Mouse (Mus musculus): ENCODE measurements around the gene Trpm4. TPM values are rescaled to one million over a fixed set of nuclear protein-coding genes. Genes with fewer than 3 reads are reported as not detected.
"Not testable (repeated sequence)": the region's sequence is repeated elsewhere in the genome, so short reads cannot be mapped to it uniquely, and the experiment has no call there.

Gene Trpm4
- polyA plus RNA-seq, 1 experiment from 2014 or later: 19.6 TPM

DNA sequence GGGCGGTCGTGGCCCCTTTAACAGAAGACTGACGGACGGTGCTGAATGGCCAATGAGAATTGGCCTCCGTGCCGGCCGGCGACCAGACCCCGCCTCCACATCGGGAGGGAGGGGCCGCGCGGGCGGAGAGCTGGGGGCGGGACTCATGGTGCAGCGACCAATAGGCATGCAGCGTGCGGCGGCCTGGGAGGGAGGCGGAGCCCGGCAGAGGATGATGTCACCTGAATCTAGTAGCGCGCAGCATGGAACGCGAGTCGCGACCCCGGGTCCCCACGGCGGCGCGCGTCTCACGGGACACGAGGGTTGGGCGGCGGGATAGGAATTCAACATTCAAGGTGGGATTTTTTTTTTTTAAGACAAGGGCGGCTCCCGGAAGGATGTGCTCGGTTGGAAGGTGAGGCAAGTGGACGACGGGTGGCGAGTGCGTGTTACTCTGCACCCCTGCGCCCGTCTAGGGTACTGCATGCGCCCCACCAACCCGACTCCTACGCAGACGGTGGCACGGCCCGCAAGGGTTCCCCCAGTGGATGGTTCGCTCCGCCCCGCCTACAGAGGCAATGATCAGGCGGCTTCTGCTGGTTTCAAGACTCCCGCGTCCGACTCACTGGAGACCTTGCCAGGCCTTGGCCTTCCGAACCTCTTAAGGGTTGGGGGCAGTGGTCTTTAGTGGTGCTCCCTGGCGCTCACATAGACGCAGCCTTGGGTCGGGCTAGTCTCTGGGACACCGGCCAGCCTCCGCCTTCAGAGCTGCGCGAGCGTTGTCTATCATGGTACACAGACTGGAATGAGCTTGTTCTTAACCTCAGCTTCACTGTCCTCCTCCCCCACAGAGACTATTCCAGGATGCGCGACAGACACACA is 33.7 kb upstream of the Trpm4 start:
- under 1% methylated on average over 61 of the region's 70 CpGs for WGBS
- peaks cover 30% of the 10 kb centered on the region for H3K4me1 ChIP-seq (replicated peaks; ENCODE audit: control insufficient read depth, insufficient read depth, low read length)
- peak overlapping the region; percentile 99 for H3K4me2 ChIP-seq (ENCODE audit: low read depth, low read length)
- H3K27me3 ChIP-seq (ENCODE audit: control insufficient read depth, insufficient read depth, low read depth, low read length): peaks cover 48% of the 10 kb centered on the region
- no peaks in the 10 kb centered on the region for H3K9me3 ChIP-seq (ENCODE audit: control insufficient read depth, low read length)
- peak overlapping the region; percentile 70 for H3K9ac ChIP-seq (ENCODE audit: low read length)
- H3K27ac ChIP-seq (ENCODE audit: low read length): no peak overlapping the region
- peak overlapping the region; percentile 64 for H3K4me3 ChIP-seq (ENCODE audit: low read length)
- no peaks in the 10 kb centered on the region for H3K36me3 ChIP-seq (ENCODE audit: control insufficient read depth, insufficient read depth, low read length)
- ATAC-seq (ENCODE audit: low read depth): peak; percentile 93

- 2% methylated on average over 24 of the region's 26 CpGs for WGBS
- H3K27ac ChIP-seq (ENCODE audit: low read length): no peak within 1 kb of the TSS
- H3K4me2 ChIP-seq (ENCODE audit: low read depth, low read length): peak within 1 kb of the TSS; percentile 99
- H3K4me3 ChIP-seq (ENCODE audit: low read length): peak within 1 kb of the TSS; percentile 64
- no peaks in the 10 kb centered on the region for H3K36me3 ChIP-seq (ENCODE audit: control insufficient read depth, insufficient read depth, low read length)
- ATAC-seq (ENCODE audit: low read depth): peak; percentile 21
- H3K9me3 ChIP-seq (ENCODE audit: control insufficient read depth, low read length): no peaks in the 10 kb centered on the region
- peak within 1 kb of the TSS; percentile 70 for H3K9ac ChIP-seq (ENCODE audit: low read length)
- peaks cover 54% of the 10 kb centered on the region for H3K27me3 ChIP-seq (ENCODE audit: control insufficient read depth, insufficient read depth, low read depth, low read length)
- peaks cover 35% of the 10 kb centered on the region for H3K4me1 ChIP-seq (replicated peaks; ENCODE audit: control insufficient read depth, insufficient read depth, low read length)
These were observed 33.1 kb upstream of the Trpm4 start, which contains the start of gene Ppfia3 for GRCm38 (mm10) chr7:45366652-45367019. Gene Ppfia3 (minus strand): TSS chr7:45367019.

- peak overlapping the region; percentile 99 for H3K4me2 ChIP-seq (ENCODE audit: low read depth, low read length)
- no peak for ATAC-seq (ENCODE audit: low read depth)
- H3K36me3 ChIP-seq (ENCODE audit: control insufficient read depth, insufficient read depth, low read length): no peaks in the 10 kb centered on the region
- H3K4me1 ChIP-seq (replicated peaks; ENCODE audit: control insufficient read depth, insufficient read depth, low read length): peaks cover 38% of the 10 kb centered on the region
- H3K9me3 ChIP-seq (ENCODE audit: control insufficient read depth, low read length): no peaks in the 10 kb centered on the region
- H3K27ac ChIP-seq (ENCODE audit: low read length): no peak overlapping the region
- peaks cover 58% of the 10 kb centered on the region for H3K27me3 ChIP-seq (ENCODE audit: control insufficient read depth, insufficient read depth, low read depth, low read length)
- H3K9ac ChIP-seq (ENCODE audit: low read length): peak overlapping the region; percentile 70
- peak overlapping the region; percentile 64 for H3K4me3 ChIP-seq (ENCODE audit: low read length)
- 3% methylated on average over 34 of the region's 35 CpGs for WGBS
These were observed 32.4 kb upstream of the Trpm4 start for GRCm38 (mm10) chr7:45365742-45366651.

- no peak for ATAC-seq (ENCODE audit: low read depth)
- no peaks in the 10 kb centered on the region for H3K9me3 ChIP-seq (ENCODE audit: control insufficient read depth, low read length)
- no peak overlapping the region for H3K9ac ChIP-seq (ENCODE audit: low read length)
- H3K27me3 ChIP-seq (ENCODE audit: control insufficient read depth, insufficient read depth, low read depth, low read length): peaks cover 62% of the 10 kb centered on the region
- no peaks in the 10 kb centered on the region for H3K36me3 ChIP-seq (ENCODE audit: control insufficient read depth, insufficient read depth, low read length)
- H3K27ac ChIP-seq (ENCODE audit: low read length): no peak overlapping the region
- peaks cover 28% of the 10 kb centered on the region for H3K4me1 ChIP-seq (replicated peaks; ENCODE audit: control insufficient read depth, insufficient read depth, low read length)
- H3K4me3 ChIP-seq (ENCODE audit: low read length): no peak overlapping the region
- WGBS: 77% methylated on average over 2 of the region's 2 CpGs
- H3K4me2 ChIP-seq (ENCODE audit: low read depth, low read length): no peak overlapping the region
These were observed 30.4 kb upstream of the Trpm4 start for GRCm38 (mm10) chr7:45363983-45364382.

- Histone ChIP-seq H3K4me1 (replicated peaks; ENCODE audit: control insufficient read depth, insufficient read depth, low read length) (peaks cover 25% of the 10 kb centered on the region), H3K27ac (ENCODE audit: low read length) (no peak overlapping the region), H3K36me3 (ENCODE audit: control insufficient read depth, insufficient read depth, low read length) (no peaks in the 10 kb centered on the region), H3K9ac (ENCODE audit: low read length) (no peak overlapping the region), H3K9me3 (ENCODE audit: control insufficient read depth, low read length) (no peaks in the 10 kb centered on the region), H3K4me3 (ENCODE audit: low read length) (no peak overlapping the region), H3K27me3 (ENCODE audit: control insufficient read depth, insufficient read depth, low read depth, low read length) (peaks cover 55% of the 10 kb centered on the region), H3K4me2 (ENCODE audit: low read depth, low read length) (no peak overlapping the region)
- no peak for ATAC-seq (ENCODE audit: low read depth)
- WGBS: 3% methylated on average over 13 of the region's 13 CpGs
These were observed 29.2 kb upstream of the Trpm4 start for GRCm38 (mm10) chr7:45362801-45363200.

- H3K4me3 ChIP-seq (ENCODE audit: low read length): peak overlapping the region; percentile 49
- H3K9ac ChIP-seq (ENCODE audit: low read length): peak overlapping the region; percentile 63
- whole genome bisulfite sequencing: under 1% methylated on average over 43 of the region's 43 CpGs
- H3K27me3 ChIP-seq (ENCODE audit: control insufficient read depth, insufficient read depth, low read depth, low read length): peaks cover 53% of the 10 kb centered on the region
- peak overlapping the region; percentile 83 for H3K4me2 ChIP-seq (ENCODE audit: low read depth, low read length)
- H3K4me1 ChIP-seq (replicated peaks; ENCODE audit: control insufficient read depth, insufficient read depth, low read length): peaks cover 18% of the 10 kb centered on the region
- H3K9me3 ChIP-seq (ENCODE audit: control insufficient read depth, low read length): no peaks in the 10 kb centered on the region
- no peak overlapping the region for H3K27ac ChIP-seq (ENCODE audit: low read length)
- peak; percentile 87 for ATAC-seq (ENCODE audit: low read depth)
- no peaks in the 10 kb centered on the region for H3K36me3 ChIP-seq (ENCODE audit: control insufficient read depth, insufficient read depth, low read length)
These were observed 27.7 kb upstream of the Trpm4 start for GRCm38 (mm10) chr7:45361243-45361804.

DNA sequence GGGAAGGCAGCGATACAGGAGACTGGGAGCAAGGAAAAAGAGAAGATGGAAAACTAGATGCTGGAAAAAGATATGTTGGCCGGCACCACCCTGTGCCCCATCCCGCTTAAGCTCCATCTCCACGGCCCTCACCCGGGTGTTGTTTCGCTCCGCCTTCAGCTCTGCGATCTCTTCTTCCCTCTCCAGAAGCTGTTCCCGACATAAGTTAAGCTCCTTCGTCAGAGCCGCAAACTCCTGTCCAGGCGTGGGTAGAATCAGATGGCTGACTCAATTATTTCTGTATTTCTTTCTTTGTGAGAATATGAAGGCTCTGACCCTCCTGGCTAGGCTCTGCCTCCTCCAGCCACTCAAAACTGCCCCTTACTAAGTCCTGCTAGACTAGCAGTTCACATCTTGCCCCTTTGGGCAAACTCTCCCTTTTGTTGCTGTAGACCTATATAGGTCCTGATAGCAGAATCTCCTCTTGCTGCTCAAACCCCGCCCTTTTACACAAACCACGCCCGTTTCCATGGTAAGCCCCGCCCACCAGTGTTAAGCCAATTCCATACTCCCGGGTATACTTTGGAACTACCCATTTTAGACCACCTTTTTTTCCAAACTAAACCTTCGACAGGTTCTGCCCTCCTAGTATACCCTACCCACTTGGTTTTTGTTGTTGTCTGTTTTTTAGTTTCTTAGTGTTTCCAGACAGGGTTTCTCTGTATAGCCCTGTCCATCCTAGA is 27.0 kb upstream of the Trpm4 start:
- Histone ChIP-seq H3K9me3 (ENCODE audit: control insufficient read depth, low read length) (no peaks in the 10 kb centered on the region), H3K36me3 (ENCODE audit: control insufficient read depth, insufficient read depth, low read length) (no peaks in the 10 kb centered on the region), H3K4me2 (ENCODE audit: low read depth, low read length) (peak overlapping the region; percentile 83; the same call in 1 of the 2 replicates), H3K27me3 (ENCODE audit: control insufficient read depth, insufficient read depth, low read depth, low read length) (peaks cover 47% of the 10 kb centered on the region), H3K4me1 (replicated peaks; ENCODE audit: control insufficient read depth, insufficient read depth, low read length) (peaks cover 13% of the 10 kb centered on the region), H3K27ac (ENCODE audit: low read length) (no peak overlapping the region), H3K9ac (ENCODE audit: low read length) (no peak overlapping the region), H3K4me3 (ENCODE audit: low read length) (no peak overlapping the region)
- ATAC-seq (ENCODE audit: low read depth): peak; percentile 0; the same call in 1 of the 2 replicates
- WGBS: 45% methylated on average over 18 of the region's 18 CpGs

DNA sequence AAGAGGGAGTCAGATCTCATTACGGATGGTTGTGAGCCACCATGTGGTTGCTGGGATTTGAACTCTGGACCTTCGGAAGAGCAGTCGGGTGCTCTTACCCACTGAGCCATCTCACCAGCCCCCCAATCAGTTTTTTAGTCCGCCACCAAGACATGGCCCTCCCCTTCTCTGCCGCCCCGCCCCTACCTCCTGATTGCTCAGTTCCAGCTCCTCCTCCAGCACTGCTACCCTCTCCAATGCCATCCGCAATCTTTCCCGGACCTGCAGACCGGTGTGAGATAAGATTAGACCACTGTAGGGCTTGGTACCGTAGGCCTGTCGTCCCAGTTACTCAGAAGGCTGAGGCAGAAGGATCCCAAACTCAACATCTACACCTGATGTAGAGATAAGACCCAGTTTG is 25.5 kb upstream of the Trpm4 start:
- not testable (repeated sequence) for ATAC-seq (ENCODE audit: low read depth); H3K4me2 ChIP-seq (ENCODE audit: low read depth, low read length); H3K9ac ChIP-seq (ENCODE audit: low read length); H3K27ac ChIP-seq (ENCODE audit: low read length); H3K9me3 ChIP-seq (ENCODE audit: control insufficient read depth, low read length); H3K36me3 ChIP-seq (ENCODE audit: control insufficient read depth, insufficient read depth, low read length); H3K4me3 ChIP-seq (ENCODE audit: low read length)
- WGBS: 59% methylated on average over 10 of the region's 11 CpGs
- Histone ChIP-seq H3K4me1 (replicated peaks; ENCODE audit: control insufficient read depth, insufficient read depth, low read length) (peaks cover 13% of the 10 kb centered on the region), H3K27me3 (ENCODE audit: control insufficient read depth, insufficient read depth, low read depth, low read length) (peaks cover 38% of the 10 kb centered on the region)
